Mouse (Mus musculus) thymus, adult 2 months (tissue): ENCODE results near the gene Megf8.

Source experiments
- CTCF ChIP-seq: fragments of 200-500 bp; IDR thresholded peaks from 2 replicates; pipeline ENCODE4 v1.5.1; 2012; ENCODE audit warnings: mild to moderate bottlenecking, control low read depth, low read length, moderate library complexity, borderline replicate concordance; ENCODE audit not compliant: control insufficient read depth, poor library complexity, insufficient read depth; ENCODE audit errors: extremely low read depth
- POLR2A ChIP-seq: fragments of 200-500 bp; IDR thresholded peaks from 2 replicates; pipeline ENCODE4 v1.6.1; 2012; ENCODE audit warnings: mild to moderate bottlenecking, low read length, control low read depth, moderate library complexity; ENCODE audit not compliant: control insufficient read depth, poor library complexity, insufficient read depth; ENCODE audit errors: extremely low read depth

- TF ChIP-seq POLR2A (no peak), CTCF (no peak)
Observed at GRCm38 (mm10) chr7:25288011-25288410, 29.0 kb upstream of the Megf8 start.
